Mouse (Mus musculus) right cerebral cortex, postnatal 10 days (tissue): Measurements from ENCODE around the gene Tanc1.

ENCODE experiments used
- DNase-seq, 2 experiments: peaks; one replicate each; pipeline ENCODE4 v3.0.0; 2021; ENCODE audit warnings: low spot score in 2 of 2

Tanc1 gene

GRCm38 (mm10) chr2:59881831-59882741 lies 270.2 kb downstream of the Tanc1 start, which contains the start of gene Wdsub1:
Wdsub1 (minus strand) TSS chr2:59882591.
- peak; percentile 94 for DNase-seq

- DNase-seq: no peak
Observed at GRCm38 (mm10) chr2:59882742-59883281, 271.0 kb downstream of the Tanc1 start.

DNA sequence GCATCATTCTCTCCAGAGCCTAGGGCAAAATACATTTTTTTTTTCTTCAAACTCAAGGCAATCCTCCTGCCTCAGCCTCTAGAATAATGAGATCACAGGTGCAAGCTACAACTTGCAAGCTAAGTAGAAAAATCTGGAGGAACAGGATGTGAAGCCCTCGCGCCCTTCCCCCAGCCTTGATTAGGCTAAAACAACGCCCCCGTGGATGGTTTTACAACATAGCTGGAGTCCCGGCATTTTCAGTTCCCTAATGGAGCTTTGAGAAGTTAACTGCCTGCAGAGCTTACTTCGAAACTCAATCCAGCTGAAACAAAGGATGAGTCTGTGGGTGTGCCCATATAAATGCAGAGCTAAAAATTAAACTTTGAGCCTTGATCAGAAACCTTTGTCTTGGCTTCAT lies 277.9 kb downstream of the Tanc1 start:
- DNase-seq: no peak
